Mouse (Mus musculus): Measurements from ENCODE around the gene Ankrd12. TPM values are rescaled to one million over a fixed set of nuclear protein-coding genes. Genes with fewer than 3 reads are reported as not detected.

Ankrd12 gene
- polyA plus RNA-seq, 1 experiment from 2014 or later: 30.3 TPM

GRCm38 (mm10) chr17:66092065-66092464, 15.2 kb upstream of the Ankrd12 start:
- Histone ChIP-seq H3K9me3 (replicated peaks; ENCODE audit: control insufficient read depth, low read length) (no peaks in the 10 kb centered on the region), H3K4me3 (replicated peaks; ENCODE audit: low read length) (no peak overlapping the region), H3K27ac (ENCODE audit: low read length) (no peak overlapping the region), H3K4me2 (ENCODE audit: low read depth, low read length) (no peak overlapping the region), H3K27me3 (ENCODE audit: control insufficient read depth, insufficient read depth, low read length) (no peaks in the 10 kb centered on the region), H3K36me3 (ENCODE audit: control insufficient read depth, insufficient read depth, low read length) (peaks cover 12% of the 10 kb centered on the region), H3K9ac (ENCODE audit: low read length) (no peak overlapping the region), H3K4me1 (ENCODE audit: control insufficient read depth, insufficient read depth, low read length) (no peaks in the 10 kb centered on the region)
- no peak for ATAC-seq (ENCODE audit: insufficient read depth, low FRiP score)
- 92% methylated on average over 2 of the region's 2 CpGs for WGBS

DNA sequence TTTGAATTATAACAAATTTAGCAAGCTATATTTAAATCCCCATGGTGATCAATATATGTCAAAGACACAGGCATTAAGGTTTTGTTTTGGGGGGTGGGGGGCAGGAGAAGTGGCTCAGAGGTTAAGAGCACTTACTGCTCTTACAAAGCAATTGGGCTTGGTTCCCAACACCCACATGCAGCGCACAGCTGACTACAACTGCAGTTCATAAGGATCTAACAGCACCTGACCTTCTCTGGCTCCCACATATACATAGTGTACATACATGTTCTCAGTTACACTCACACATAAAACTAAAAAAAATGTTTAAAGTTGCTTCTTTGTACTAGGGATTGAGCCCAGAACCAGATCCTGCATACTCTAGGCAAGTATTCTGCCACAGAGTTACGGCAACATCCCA, 14.5 kb upstream of the Ankrd12 start:
- H3K9me3 ChIP-seq (replicated peaks; ENCODE audit: control insufficient read depth, low read length): no peaks in the 10 kb centered on the region
- H3K9ac ChIP-seq (ENCODE audit: low read length): no peak overlapping the region
- ATAC-seq (ENCODE audit: insufficient read depth, low FRiP score): no peak
- no peaks in the 10 kb centered on the region for H3K27me3 ChIP-seq (ENCODE audit: control insufficient read depth, insufficient read depth, low read length)
- WGBS: 83% methylated on average over 2 of the region's 2 CpGs
- no peak overlapping the region for H3K27ac ChIP-seq (ENCODE audit: low read length)
- no peak overlapping the region for H3K4me3 ChIP-seq (replicated peaks; ENCODE audit: low read length)
- H3K4me2 ChIP-seq (ENCODE audit: low read depth, low read length): no peak overlapping the region
- H3K4me1 ChIP-seq (ENCODE audit: control insufficient read depth, insufficient read depth, low read length): no peaks in the 10 kb centered on the region
- H3K36me3 ChIP-seq (ENCODE audit: control insufficient read depth, insufficient read depth, low read length): peaks cover 13% of the 10 kb centered on the region

DNA sequence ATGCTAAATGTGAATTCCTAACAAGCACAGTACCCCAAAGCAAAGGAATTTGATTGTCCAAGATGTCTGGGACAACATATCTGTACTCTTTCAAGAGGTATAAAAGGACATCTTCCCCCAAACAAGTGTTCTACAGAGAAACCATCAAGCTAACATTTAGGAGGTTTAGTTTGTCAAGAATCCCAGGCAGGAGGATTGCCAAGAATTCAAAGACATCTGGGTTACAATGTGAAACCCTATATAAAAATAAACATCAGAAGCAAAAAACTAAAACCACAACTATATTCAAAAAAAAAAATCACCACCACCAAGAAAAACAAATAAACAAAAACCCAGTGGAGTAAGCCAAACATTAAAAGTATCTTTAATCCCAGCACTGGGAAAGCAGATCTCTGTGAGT, 13.4 kb upstream of the Ankrd12 start:
- Histone ChIP-seq H3K36me3 (ENCODE audit: control insufficient read depth, insufficient read depth, low read length) (peaks cover 13% of the 10 kb centered on the region), H3K4me2 (ENCODE audit: low read depth, low read length) (no peak overlapping the region), H3K9ac (ENCODE audit: low read length) (no peak overlapping the region), H3K4me1 (ENCODE audit: control insufficient read depth, insufficient read depth, low read length) (no peaks in the 10 kb centered on the region), H3K27ac (ENCODE audit: low read length) (no peak overlapping the region), H3K27me3 (ENCODE audit: control insufficient read depth, insufficient read depth, low read length) (no peaks in the 10 kb centered on the region), H3K4me3 (replicated peaks; ENCODE audit: low read length) (no peak overlapping the region), H3K9me3 (replicated peaks; ENCODE audit: control insufficient read depth, low read length) (no peaks in the 10 kb centered on the region)
- ATAC-seq (ENCODE audit: insufficient read depth, low FRiP score): no peak

DNA sequence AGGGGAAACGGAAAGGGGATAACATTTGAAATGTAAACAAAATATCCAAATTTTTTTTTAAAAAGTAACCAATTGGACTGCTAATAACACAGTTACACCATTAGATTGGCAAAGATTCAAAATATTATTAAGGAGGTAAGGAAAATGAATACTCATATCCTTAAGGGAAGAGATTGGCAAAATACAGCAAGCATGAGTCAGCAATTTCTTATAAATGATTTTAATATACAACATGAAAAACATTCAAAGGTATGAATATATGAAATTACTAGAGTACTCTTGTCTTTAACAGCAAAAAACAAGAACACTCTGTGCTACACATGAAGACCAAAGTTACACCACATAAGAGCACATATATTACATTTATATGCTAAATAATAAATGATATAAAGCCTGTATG, 8.1 kb upstream of the Ankrd12 start:
- WGBS: 81% methylated on average over 1 of the region's 1 CpGs
- no peaks in the 10 kb centered on the region for H3K9me3 ChIP-seq (replicated peaks; ENCODE audit: control insufficient read depth, low read length)
- no peak overlapping the region for H3K27ac ChIP-seq (ENCODE audit: low read length)
- no peaks in the 10 kb centered on the region for H3K4me1 ChIP-seq (ENCODE audit: control insufficient read depth, insufficient read depth, low read length)
- H3K27me3 ChIP-seq (ENCODE audit: control insufficient read depth, insufficient read depth, low read length): no peaks in the 10 kb centered on the region
- H3K36me3 ChIP-seq (ENCODE audit: control insufficient read depth, insufficient read depth, low read length): peaks cover 9% of the 10 kb centered on the region; the same call in 1 of the 2 replicates
- no peak overlapping the region for H3K4me2 ChIP-seq (ENCODE audit: low read depth, low read length)
- no peak for ATAC-seq (ENCODE audit: insufficient read depth, low FRiP score)
- H3K9ac ChIP-seq (ENCODE audit: low read length): no peak overlapping the region
- H3K4me3 ChIP-seq (replicated peaks; ENCODE audit: low read length): no peak overlapping the region

DNA sequence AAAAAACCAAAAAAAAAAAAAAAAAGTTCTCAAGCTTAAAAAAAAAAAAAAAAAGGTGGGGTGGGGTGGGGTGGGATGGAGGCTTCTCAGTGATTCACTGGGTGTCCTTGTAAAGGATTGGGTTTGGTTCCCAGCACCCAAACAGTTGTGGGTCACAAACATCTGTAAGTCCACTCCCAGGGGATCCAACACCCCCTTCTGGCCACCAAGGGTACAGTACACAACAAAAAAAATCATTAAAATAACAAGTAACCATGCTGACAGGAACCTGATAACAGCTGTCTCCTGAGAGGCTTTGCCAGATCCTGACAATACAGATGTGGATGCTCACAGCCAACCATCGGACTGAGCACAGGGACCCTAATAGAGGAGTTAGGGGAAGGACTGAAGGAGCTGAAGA, 7.6 kb upstream of the Ankrd12 start:
- H3K4me2 ChIP-seq (ENCODE audit: low read depth, low read length): no peak overlapping the region

DNA sequence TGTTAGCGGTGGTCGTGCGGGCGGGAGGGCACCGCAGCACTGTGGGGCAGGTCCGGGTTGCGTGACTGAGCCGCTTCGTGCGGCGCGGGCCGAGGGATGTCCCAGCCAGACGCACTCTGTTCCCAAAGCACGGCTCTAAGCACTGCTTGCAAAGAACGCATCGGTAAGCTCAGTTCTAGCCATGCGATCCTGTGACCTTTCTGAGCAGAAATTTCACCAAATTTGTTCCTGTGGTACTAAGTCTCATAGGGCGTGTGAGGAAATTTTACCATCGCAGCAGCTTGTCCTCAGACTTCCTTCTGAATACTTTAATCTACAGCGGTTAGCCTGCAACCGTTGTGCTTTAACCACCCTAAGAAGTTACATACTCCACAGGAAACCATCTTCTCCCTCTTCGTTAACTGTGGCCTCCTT, 555 bp upstream of the Ankrd12 start:
- Histone ChIP-seq H3K27me3 (ENCODE audit: control insufficient read depth, insufficient read depth, low read length) (no peaks in the 10 kb centered on the region), H3K27ac (ENCODE audit: low read length) (peak overlapping the region; percentile 93), H3K4me3 (replicated peaks; ENCODE audit: low read length) (peak overlapping the region; percentile 90), H3K4me1 (ENCODE audit: control insufficient read depth, insufficient read depth, low read length) (peaks cover 14% of the 10 kb centered on the region; the same call in 1 of the 2 replicates), H3K4me2 (ENCODE audit: low read depth, low read length) (peak overlapping the region; percentile 88), H3K9ac (ENCODE audit: low read length) (peak overlapping the region; percentile 90), H3K36me3 (ENCODE audit: control insufficient read depth, insufficient read depth, low read length) (peaks cover 7% of the 10 kb centered on the region; the same call in 1 of the 2 replicates), H3K9me3 (replicated peaks; ENCODE audit: control insufficient read depth, low read length) (no peaks in the 10 kb centered on the region)
- ATAC-seq (ENCODE audit: insufficient read depth, low FRiP score): peak; percentile 49
- WGBS: under 1% methylated on average over 23 of the region's 23 CpGs

More for the DNA sequence above, 7.6 kb upstream of the Ankrd12 start:
- H3K9ac ChIP-seq (ENCODE audit: low read length): no peak overlapping the region
- no peaks in the 10 kb centered on the region for H3K4me1 ChIP-seq (ENCODE audit: control insufficient read depth, insufficient read depth, low read length)
- H3K36me3 ChIP-seq (ENCODE audit: control insufficient read depth, insufficient read depth, low read length): peaks cover 11% of the 10 kb centered on the region; the same call in 1 of the 2 replicates
- no peaks in the 10 kb centered on the region for H3K9me3 ChIP-seq (replicated peaks; ENCODE audit: control insufficient read depth, low read length)
- WGBS: 83% methylated on average over 1 of the region's 1 CpGs
- no peak overlapping the region for H3K4me3 ChIP-seq (replicated peaks; ENCODE audit: low read length)
- H3K27ac ChIP-seq (ENCODE audit: low read length): no peak overlapping the region
- no peaks in the 10 kb centered on the region for H3K27me3 ChIP-seq (ENCODE audit: control insufficient read depth, insufficient read depth, low read length)
- no peak for ATAC-seq (ENCODE audit: insufficient read depth, low FRiP score)

DNA sequence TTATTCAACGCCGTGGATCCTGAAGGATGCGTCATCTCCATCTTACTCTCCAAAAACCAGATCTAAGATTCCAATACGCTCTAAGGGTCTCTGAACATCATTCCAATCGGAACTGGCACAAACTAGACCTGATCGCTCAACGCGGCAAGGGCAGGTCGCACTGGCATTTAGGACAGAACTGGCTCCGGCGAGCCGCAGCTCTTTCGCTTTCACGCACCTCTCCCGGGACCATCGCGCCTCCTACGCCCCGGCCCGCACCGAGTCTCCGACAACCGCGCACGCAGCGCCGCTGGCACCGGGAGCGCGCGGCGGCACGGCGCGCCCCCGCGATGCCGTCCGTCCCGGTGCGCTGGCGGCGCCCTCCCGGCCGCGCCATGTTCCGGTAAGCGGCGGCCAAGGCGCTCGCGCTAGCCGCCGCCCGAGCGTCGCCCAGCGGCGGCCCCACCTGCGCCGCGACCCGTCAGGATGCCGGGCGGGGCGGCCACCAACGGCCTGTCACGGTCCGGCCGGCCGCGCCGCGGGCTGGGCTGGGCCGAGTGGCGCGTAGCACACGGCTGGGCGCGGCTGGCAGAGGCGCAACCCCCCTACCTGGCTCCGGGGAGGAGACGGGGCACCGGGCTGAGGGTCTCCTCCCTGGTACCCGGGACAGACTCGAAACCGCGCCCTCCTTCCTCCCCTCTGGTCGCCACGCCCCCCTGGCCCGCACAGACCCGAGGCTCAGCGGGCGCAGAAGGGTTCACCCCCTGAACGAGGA, 538 bp downstream of the Ankrd12 start:
- H3K4me1 ChIP-seq (ENCODE audit: control insufficient read depth, insufficient read depth, low read length): peaks cover 14% of the 10 kb centered on the region; the same call in 1 of the 2 replicates
- H3K27ac ChIP-seq (ENCODE audit: low read length): peak overlapping the region; percentile 93
- no peaks in the 10 kb centered on the region for H3K27me3 ChIP-seq (ENCODE audit: control insufficient read depth, insufficient read depth, low read length)
- H3K4me2 ChIP-seq (ENCODE audit: low read depth, low read length): peak overlapping the region; percentile 62
- peak overlapping the region; percentile 90 for H3K4me3 ChIP-seq (replicated peaks; ENCODE audit: low read length)
- ATAC-seq (ENCODE audit: insufficient read depth, low FRiP score): peak; percentile 90
- WGBS: under 1% methylated on average over 75 of the region's 95 CpGs
- peaks cover 7% of the 10 kb centered on the region; the same call in 1 of the 2 replicates for H3K36me3 ChIP-seq (ENCODE audit: control insufficient read depth, insufficient read depth, low read length)
- peak overlapping the region; percentile 90 for H3K9ac ChIP-seq (ENCODE audit: low read length)
- no peaks in the 10 kb centered on the region for H3K9me3 ChIP-seq (replicated peaks; ENCODE audit: control insufficient read depth, low read length)

- peaks cover 14% of the 10 kb centered on the region; the same call in 1 of the 2 replicates for H3K4me1 ChIP-seq (ENCODE audit: control insufficient read depth, insufficient read depth, low read length)
- no peaks in the 10 kb centered on the region for H3K27me3 ChIP-seq (ENCODE audit: control insufficient read depth, insufficient read depth, low read length)
- H3K4me3 ChIP-seq (replicated peaks; ENCODE audit: low read length): peak overlapping the region; percentile 90
- H3K9me3 ChIP-seq (replicated peaks; ENCODE audit: control insufficient read depth, low read length): no peaks in the 10 kb centered on the region
- WGBS: 5% methylated on average over 12 of the region's 12 CpGs
- ATAC-seq (ENCODE audit: insufficient read depth, low FRiP score): no peak
- peak overlapping the region; percentile 93 for H3K27ac ChIP-seq (ENCODE audit: low read length)
- peak overlapping the region; percentile 90 for H3K9ac ChIP-seq (ENCODE audit: low read length)
- peak overlapping the region; percentile 62 for H3K4me2 ChIP-seq (ENCODE audit: low read depth, low read length)
- peaks cover 7% of the 10 kb centered on the region; the same call in 1 of the 2 replicates for H3K36me3 ChIP-seq (ENCODE audit: control insufficient read depth, insufficient read depth, low read length)
Observed at GRCm38 (mm10) chr17:66075827-66076173, 1.1 kb downstream of the Ankrd12 start.

GRCm38 (mm10) chr17:66073971-66074370, 2.9 kb downstream of the Ankrd12 start:
- Histone ChIP-seq H3K4me3 (replicated peaks; ENCODE audit: low read length) (no peak overlapping the region), H3K36me3 (ENCODE audit: control insufficient read depth, insufficient read depth, low read length) (no peaks in the 10 kb centered on the region), H3K27me3 (ENCODE audit: control insufficient read depth, insufficient read depth, low read length) (no peaks in the 10 kb centered on the region), H3K4me2 (ENCODE audit: low read depth, low read length) (no peak overlapping the region), H3K4me1 (ENCODE audit: control insufficient read depth, insufficient read depth, low read length) (peaks cover 14% of the 10 kb centered on the region; the same call in 1 of the 2 replicates), H3K27ac (ENCODE audit: low read length) (no peak overlapping the region), H3K9me3 (replicated peaks; ENCODE audit: control insufficient read depth, low read length) (no peaks in the 10 kb centered on the region), H3K9ac (ENCODE audit: low read length) (no peak overlapping the region)
- no peak for ATAC-seq (ENCODE audit: insufficient read depth, low FRiP score)
- 91% methylated on average over 7 of the region's 7 CpGs for WGBS
